Mouse (Mus musculus): ENCODE measurements around the gene Atxn3.
"Not testable (repeated sequence)": the region's sequence is repeated elsewhere in the genome, so short reads cannot be mapped to it uniquely, and the experiment has no call there.

Gene Atxn3

DNA sequence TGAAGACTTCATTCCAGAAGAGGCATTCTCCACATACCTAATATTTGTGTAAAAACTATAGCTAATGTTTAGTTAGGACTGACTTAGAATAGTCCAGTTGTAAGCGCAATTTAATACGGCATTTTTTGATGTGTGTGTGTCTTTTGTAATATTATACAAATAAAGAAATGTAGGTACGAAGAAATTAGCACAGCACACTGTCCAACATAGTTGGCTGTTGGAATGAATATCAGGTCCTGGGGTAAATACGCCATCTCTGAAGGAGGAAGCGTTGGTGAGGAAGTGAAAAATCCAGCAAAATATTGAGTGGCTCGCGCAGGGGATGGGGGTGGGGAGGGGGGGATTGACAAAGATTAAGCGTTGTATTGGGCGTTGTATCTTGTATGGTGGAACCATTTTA lies 510 bp upstream of the Atxn3 start:
- DNase-seq (ENCODE audit: low spot score in 2 of 2), result no peak

DNA sequence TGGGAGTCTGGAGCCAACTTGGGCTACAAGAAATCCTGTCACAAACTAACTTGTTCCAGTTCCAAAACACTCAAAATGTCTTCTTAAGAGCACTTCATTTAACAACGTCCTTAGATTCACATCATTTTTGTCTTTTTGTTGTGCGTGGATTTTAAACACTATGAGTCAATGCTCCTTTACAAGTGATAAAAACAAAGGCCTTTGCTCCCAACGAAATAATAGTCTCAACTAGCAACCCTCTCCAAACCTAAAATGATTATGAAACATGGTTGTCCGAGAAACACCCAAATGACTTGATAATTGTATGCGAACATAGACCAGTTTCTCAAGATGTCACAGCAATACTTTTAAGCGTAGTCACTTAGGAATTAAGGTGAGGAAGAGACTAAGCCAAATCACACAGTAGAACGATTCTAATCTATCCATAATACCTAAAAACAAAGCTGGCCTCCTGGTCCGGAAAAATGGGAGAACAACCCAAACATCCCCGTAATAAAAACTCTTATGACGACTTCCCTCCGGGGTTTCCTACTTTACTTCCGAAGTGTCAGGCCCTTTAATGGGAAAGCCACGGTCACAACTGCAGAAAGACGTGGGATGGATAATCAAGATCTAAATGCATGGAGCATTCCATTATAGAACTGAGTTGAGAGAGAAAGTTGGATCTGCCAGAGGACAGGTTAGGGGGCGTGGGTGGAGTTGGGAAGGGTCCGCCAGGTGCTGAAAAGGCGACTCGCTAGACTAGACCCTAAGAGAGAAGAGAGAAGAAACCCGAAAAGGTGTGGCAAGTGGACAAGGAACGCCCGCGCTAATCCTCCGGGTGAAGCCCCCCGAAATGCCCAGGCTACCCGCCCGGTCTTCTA lies 736 bp downstream of the Atxn3 start:
- DNase-seq (ENCODE audit: low spot score in 2 of 2), result peak in 1 of 2 experiments; percentile 12

DNA sequence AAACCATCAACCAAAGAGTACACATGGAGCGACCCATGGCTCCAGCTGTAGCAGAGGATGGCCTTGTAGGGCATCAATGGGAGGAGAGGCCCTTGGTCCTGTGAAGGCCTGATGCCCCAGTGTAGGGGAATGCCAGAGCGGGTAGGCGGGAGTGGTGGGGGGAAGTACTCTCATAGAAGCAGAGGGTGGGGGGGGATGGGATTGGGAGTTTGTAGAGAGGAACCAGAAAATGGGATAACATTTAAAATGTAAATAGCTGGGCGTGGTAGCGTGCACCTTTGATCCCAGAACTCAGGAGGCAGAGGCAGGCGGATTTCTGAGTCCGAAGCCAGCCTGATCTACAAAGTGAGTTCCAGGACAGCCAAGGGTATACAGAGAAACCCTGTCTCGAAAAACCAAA lies 2.2 kb downstream of the Atxn3 start:
- not testable (repeated sequence) for DNase-seq (ENCODE audit: low spot score in 2 of 2)

DNA sequence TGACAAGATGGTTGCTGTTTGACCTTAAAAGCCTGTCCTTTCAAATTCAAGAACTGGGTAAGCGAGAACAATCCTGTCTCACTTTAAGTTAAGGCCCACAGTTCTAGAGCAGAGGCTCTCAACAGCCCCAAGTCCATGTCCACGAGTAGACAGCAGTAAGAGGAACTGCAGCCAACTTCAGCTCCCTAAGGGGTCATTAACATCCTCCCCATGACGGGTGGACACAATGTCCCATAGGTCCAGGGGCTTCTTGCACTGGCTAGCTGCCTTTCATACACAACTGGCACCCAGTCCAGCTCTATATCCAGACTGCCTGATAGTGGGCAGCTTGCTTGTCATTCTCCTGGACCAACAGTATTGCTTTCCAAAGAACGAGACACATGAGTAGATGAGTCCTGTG lies 9.2 kb downstream of the Atxn3 start:
- DNase-seq (ENCODE audit: low spot score in 2 of 2), result no peak

DNA sequence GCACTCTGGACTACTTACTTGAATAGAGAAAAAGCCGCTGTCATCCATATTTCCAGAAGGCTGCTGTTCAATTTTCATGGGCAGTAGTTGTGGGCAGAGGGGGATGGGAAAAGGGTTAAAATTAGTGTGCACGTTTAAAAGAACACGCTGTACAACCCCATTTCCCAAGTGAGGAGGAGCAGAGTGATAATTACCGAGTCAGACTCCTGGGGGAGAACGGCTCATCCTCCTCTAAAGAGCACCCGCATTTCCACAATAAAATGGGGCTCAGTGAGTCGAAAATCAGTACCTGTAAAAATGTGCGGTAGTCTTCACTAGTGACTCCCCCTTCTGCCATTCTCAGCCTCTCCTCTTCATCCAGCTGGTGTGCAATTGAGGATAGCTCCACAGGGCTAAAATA lies 10.1 kb downstream of the Atxn3 start:
- DNase-seq (ENCODE audit: low spot score in 2 of 2), result peak in 1 of 2 experiments; percentile 12

DNA sequence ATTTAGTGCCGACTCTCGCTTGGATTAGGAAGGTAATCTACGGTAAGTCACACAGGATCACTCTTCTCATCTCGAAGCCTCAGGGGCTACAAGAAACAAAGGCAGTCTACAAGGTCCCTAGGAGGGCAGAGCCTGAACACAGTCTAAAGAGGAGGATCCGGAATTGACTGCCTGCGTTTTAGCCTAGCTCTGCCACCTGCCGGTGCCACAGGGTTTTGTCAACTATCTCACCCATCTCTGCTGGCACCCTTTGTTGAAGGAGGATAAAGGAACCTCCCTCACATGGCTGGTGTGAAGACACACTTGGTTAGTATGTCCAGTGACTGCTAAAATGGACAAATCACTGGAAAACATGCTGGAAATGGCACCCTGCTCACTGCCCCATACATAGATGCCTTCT lies 20.5 kb downstream of the Atxn3 start:
- no peak for DNase-seq (ENCODE audit: low spot score in 2 of 2)

DNA sequence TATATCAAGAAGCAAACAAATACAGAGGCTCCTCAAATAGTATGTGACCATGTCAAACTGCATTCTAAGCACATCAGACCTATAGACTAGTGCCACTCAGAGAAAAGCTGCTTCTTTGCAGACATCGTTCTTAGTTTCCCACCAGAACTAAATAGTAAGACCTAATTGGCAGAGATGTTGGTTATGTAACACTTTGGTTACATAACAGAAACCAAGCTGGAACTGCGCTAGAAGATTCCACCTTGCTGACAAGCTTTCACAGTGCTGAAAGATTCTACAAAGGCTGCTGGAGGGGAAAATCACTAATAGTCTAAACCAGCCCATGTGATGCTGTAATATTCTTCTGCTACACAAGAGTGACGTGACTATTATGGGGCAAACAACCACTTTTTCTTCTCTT lies 22.8 kb downstream of the Atxn3 start:
- no peak for DNase-seq (ENCODE audit: low spot score in 2 of 2)

DNA sequence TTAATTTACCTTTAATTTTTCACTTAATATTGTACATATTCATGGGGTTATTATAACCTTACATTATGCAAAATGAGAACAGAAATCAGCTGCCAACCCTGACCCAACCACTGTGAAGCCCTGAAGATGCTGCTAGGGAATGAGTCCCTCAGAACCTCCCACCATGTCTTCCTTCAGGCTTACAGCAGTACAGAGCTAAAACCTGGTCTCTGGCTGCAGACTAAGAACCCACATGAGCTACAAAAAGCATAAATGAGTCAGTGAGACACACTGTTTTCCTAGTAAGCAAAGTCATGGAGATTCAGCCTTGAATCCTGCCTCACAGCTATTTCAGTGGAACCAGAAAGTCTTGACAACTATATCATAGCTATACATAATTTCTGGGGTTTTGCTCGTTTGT lies 29.6 kb downstream of the Atxn3 start:
- DNase-seq (ENCODE audit: low spot score in 2 of 2), result no peak

DNA sequence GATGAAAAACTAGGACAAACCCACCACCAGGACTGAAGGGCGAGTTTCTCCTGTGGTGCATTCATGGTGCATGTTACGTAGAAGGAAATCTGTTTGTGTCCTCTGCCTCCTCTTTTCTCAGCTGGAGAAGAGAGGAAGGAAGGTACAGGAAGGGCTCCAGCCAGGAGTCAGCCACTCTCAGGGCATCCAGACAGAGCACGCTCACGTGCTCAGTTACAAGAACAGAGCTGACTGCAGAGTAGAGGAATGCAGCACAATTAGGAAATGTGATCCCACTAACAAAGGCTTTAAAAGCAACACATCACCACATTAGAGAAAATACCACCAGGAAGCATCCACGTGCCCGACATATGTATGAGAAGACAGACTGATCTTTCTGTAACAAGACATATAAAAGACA lies 35.7 kb downstream of the Atxn3 start:
- DNase-seq (ENCODE audit: low spot score in 2 of 2), result no peak

DNA sequence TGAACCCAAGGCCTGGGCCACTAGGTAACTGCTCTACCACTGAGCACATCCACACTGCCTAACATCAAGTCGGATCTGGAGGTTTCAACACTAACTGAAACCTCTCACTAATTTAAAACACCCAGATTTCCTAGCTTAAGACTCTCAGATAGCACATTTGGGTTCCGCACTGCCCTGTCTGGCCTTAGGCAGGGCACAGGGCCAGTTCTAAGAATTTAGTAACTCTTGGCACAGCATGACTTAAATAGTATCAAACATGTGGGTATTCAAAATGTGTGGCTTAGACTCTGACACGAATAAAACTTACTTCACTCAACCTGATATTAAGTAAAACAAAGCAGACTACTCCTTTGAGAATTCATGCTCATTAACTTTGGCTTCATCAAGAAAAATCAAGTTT lies 38.2 kb downstream of the Atxn3 start:
- no peak for DNase-seq (ENCODE audit: low spot score in 2 of 2)

DNA sequence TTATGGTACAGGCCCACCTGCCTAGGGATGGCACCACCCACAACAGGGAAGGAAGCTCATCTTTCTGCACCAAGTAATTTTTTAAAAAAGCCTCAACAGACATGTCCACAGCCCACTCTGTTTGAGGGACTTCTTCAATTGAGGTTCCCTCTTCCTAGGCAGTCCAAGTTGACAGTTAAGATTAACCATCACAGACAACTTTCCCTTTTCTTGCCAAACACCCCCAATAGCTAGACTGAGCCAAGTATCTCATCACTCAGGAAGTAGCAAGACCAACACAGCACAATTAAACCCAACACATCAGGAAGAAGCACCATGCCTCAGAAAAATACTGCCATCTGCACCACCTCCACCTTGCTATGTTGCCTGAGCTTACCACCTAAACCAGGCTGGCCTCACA lies 40.9 kb downstream of the Atxn3 start:
- peak in 1 of 2 experiments; percentile 22 for DNase-seq (ENCODE audit: low spot score in 2 of 2)

DNA sequence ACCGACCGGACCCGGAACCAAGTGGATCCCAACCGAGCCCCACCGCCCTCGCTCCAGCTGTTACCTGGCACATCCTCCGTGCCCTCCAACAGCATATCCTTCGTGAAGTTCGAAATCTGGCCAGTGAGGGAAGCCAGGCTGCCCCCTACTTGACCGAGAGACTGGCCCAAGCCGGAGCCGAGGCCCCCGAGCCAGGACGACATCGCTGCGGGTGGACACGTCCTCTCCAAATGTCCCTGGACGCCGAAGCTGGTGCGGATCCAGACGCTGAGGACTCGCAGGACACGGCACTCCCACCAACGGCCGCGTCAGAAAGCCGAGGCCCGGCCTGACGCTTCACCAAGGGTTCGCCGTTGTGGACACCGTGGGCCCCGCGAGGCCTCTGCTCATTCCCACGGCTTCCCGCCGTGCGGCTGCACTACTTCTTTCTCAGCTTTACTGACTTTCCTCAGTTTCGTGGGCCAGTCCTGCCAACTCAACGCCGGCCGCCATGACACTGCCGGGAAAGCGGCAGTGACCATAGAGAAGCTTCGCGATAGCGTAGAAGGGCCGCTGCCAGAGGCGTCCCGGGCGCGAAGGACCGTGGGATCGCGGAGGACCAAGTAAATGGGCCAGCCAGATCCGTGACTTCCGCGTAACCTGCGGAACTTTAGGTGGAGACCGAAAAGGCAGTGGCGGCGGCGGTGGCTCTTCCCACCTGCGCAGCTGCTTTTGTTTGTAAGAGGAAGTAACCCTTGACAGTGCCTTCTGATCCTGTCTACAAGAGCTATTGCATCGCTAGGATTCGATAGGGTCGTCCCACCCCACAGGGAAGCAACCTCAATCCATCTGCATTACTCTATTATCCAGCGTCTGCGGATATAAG lies 45.2 kb downstream of the Atxn3 start, which contains the start of gene Trip11:
Gene Trip11, minus strand, starts transcription at position 642 of the 865 bp plus-strand sequence.
- peak; percentile 92 for DNase-seq (ENCODE audit: low spot score in 2 of 2)

DNA sequence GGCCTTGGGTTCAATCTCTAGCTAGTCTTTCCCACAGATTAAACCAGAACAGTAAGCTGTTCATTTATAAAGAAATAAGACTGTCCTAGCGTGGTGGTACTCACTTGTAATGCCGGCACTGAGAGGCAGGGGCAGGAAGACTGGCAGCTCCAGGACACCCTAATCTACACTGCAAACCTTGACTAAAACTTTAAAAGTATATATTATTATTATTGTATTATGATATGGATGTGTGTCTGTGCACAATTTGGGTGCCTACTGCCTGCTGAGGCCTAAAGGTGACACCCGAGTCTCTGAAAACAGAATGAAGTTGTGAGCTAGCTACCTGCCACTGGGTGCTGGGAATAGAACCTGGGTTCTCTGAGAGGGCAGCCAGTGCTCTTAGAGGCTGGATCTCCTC lies 46.7 kb downstream of the Atxn3 start:
- no peak for DNase-seq (ENCODE audit: low spot score in 2 of 2)

DNA sequence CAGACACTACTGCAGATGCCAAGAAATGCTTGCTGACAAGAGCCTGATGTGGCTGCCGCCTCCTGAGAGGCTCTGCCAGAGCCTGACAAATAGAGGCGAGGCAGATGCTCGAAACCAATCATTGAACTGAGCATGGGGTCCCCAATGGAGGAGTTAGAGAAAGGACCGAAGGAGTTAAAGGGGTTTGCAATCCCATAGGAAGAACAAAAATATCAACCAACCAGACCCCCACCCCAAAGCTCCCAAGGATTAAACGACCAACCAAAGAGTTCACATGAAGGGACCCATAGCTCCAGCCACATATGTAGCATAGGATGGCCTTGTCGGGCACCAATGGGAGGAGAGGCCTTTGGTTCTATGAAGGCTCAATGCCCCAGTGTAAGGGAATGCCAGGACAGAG lies 47.7 kb downstream of the Atxn3 start:
- DNase-seq (ENCODE audit: low spot score in 2 of 2), result no peak

DNA sequence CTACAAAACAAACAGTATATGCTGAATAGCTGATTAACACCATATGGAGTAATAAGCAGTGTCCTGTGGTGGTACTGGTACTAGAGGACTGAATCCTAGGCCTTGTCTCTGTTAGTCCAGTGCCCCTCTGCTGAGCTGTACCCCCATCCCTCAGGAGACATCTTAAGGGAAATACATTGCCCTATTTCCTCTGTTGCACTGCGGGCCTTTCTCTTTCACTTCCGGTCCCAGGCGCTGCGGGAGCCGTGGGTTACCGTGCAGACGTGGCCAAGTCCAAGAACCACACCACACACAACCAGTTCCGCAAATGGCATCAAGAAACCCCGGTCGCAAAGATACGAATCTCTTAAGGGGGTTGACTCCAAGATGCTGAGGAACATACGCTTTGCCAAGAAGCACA lies 52.2 kb downstream of the Atxn3 start:
- DNase-seq (ENCODE audit: low spot score in 2 of 2), result no peak

DNA sequence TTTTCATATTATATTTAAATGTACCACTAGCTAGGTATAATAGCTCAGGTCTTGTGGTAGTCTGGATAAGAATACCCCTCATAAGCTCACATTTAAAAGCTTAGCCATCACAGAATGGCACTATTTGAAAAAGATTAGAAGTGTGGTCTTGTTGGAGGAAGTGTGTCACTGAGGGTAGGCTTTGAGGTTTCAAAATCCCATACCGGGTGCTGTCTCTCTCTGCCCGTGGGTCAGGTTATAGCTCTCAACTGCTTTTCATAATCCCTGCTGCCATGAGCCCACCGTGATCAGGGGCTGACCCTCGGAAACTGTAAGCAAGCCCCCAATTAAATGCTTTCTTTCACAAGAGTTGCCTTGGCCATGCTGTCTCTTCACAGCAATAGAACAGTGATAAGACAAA lies 53.1 kb downstream of the Atxn3 start:
- no peak for DNase-seq (ENCODE audit: low spot score in 2 of 2)

DNA sequence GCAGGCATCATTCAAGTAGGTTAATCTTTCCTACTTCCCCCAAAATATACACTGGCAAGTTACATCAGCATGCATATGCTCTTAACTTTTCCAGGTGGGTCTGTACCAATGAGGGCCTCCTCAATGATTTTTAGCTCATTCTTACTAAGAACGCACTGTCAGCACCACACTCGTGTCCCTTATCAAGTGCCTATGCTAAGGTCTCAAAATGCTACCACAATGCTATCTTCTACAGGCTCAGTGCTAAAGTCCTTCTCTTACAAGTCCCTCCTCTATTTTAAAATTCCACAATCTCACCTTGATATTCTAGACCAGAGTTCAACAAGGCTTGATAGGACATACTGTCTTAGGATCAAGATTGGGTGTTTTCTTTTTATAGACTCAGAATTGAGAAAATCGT lies 53.9 kb downstream of the Atxn3 start:
- DNase-seq (ENCODE audit: low spot score in 2 of 2), result no peak

DNA sequence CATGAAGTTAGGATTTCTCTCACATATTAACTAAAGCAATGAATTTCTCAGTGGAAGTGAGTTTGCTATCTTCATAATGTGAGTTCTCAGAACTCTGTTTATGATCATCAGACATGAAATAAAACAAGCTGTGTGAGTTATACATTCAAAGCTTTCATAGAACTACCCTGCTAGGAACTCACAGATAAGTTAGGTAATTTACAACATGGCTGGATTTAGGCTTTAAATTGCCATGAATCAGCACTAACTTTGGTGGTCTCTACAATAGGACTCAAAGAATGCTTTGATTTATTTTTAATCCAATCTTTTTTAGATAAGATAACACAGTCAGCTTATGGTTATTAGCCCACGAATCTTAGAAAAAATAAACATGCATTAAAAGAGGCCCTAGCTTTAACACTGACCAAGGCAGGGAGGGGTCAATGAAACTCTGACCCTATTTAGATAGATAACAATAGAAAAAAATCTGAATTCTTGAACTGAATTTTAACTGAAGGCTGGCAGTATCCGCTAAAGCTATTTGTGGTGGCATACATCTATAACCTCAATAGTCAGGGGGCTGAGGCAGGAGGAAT lies 58.3 kb downstream of the Atxn3 start:
- no peak for DNase-seq (ENCODE audit: low spot score in 2 of 2)

DNA sequence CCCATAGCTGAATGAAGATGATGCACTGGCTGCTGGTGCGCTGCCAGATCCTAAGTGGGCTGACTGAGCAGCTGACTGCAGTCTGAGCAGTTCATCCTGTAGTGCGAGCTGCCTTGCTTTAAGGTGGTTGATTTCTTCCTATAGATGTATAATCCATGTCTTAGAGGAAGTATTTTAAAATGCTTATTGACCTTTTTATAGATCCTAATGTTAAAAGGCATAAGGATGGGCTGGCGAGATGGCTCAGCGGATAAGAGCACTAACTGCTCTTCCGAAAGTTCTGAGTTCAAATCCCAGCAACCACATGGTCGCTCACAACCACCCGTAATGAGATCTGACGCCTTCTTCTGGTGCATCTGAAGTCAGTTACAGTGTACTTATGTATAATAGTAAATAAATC lies 59.1 kb downstream of the Atxn3 start:
- DNase-seq (ENCODE audit: low spot score in 2 of 2), result no peak

DNA sequence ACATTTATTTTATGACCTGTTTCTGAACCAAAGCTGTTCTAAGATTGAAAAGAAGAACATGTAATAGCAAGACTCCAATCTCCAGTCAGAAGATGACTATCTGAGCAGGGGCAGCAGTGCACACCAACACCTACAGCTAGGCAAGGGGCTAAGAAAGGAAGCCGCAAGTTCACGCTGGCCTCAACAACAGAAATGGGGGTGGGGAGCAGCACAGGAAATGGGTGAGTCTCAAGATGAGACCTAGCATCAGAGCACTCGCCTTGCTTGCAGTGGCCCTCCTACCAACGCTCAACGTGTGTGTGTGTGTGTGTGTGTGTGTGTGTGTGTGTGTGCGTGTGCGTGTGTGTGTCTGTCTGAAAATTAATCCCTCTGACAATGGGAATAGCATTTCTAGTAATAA lies 60.9 kb downstream of the Atxn3 start:
- no peak for DNase-seq (ENCODE audit: low spot score in 2 of 2)

DNA sequence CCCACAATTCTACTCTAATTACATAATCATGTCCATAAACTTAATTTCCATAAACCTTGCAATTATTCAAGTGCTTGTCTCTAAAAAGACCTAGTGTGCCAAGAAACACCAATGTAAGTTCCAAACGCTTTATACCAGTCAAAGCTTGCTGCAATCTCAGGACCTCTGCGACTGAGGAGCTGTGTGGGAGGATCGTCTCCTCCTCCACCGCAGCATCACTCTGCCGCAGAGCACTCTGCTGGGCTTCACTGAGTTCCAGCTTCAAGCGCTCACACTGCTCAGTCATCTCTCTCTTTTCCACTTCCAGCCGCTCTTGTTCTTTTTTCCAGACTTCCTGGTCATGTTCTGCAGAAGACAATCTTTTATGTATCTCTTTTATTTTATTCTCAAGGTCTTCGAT lies 64.8 kb downstream of the Atxn3 start:
- peak; percentile 43 for DNase-seq (ENCODE audit: low spot score in 2 of 2)

DNA sequence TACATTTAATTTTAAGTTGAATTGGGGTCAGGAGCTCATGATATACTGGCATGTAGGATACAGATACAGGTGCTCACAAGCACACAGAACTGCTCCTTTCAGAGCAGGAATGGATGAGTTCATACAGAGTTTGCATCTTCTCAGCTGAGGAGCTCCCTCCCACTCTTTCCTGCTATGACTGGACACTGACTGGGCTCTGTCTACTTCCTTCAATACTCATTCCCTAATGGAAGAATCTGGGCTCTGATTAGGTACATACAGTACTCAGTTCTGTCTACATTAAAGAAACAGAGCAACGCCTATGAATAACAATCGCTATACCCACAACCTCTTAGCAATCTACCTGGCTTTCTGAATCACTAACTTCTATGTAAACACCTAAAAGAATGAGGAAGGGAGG lies 65.2 kb downstream of the Atxn3 start:
- DNase-seq (ENCODE audit: low spot score in 2 of 2), result peak in 1 of 2 experiments; percentile 21

DNA sequence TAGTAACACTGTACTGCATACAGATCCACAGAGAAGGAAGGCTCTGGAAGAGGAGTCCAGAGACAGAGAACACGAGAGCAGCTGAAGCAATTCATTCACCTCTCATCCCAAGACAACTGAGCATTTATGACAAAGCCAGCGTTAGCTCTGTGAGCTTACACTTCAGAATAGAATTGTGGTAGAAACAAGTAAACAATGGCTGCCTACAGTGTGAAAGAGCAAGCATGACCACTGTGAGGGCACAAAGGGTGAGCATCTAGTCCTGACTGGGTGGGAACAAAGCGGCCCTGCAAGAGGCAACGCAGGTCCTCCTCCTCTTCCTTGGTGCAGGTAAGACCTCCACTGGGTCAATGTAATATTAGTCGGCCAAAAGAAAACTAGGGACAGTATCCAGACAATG lies 67.0 kb downstream of the Atxn3 start:
- DNase-seq (ENCODE audit: low spot score in 2 of 2), result no peak
